Mouse (Mus musculus) CD4-positive, CD25-positive, alpha-beta regulatory T cell, adult 2 months (primary cell): ENCODE measurements around the gene Mrpl2.

ENCODE experiments used
- DNase-seq: peaks from one replicate; pipeline ENCODE4 v3.0.0-alpha.2; 2012; ENCODE audit warnings: low read depth, low spot score

The Mrpl2 gene

GRCm38 (mm10) chr17:46627409-46627808 lies 18.6 kb upstream of the Mrpl2 start:
- DNase-seq, result no peak

- no peak for DNase-seq
Observed at GRCm38 (mm10) chr17:46628471-46628790, 17.6 kb upstream of the Mrpl2 start.

- peak; percentile 19 for DNase-seq
Observed at GRCm38 (mm10) chr17:46628791-46629684, 17.0 kb upstream of the Mrpl2 start, which contains the start of gene Ptk7. Ptk7 (minus strand) TSS chr17:46629504.

GRCm38 (mm10) chr17:46629685-46630441 lies 16.2 kb upstream of the Mrpl2 start:
- no peak for DNase-seq

- DNase-seq, result peak; percentile 75
Observed at GRCm38 (mm10) chr17:46636831-46637523, 9.1 kb upstream of the Mrpl2 start.

GRCm38 (mm10) chr17:46639929-46640328 lies 6.1 kb upstream of the Mrpl2 start:
- DNase-seq, result no peak

GRCm38 (mm10) chr17:46642060-46642459 lies 4.0 kb upstream of the Mrpl2 start:
- DNase-seq, result no peak

- no peak for DNase-seq
Observed at GRCm38 (mm10) chr17:46644152-46644805, 1.8 kb upstream of the Mrpl2 start.

- DNase-seq, result peak; percentile 24
Observed at GRCm38 (mm10) chr17:46644916-46645475, 1.0 kb upstream of the Mrpl2 start.

- no peak for DNase-seq
Observed at GRCm38 (mm10) chr17:46646322-46646662, 263 bp downstream of the Mrpl2 start.

- DNase-seq, result no peak
Observed at GRCm38 (mm10) chr17:46647279-46647678, 1.2 kb downstream of the Mrpl2 start.

GRCm38 (mm10) chr17:46648436-46648835 lies 2.4 kb downstream of the Mrpl2 start:
- DNase-seq, result no peak

- DNase-seq, result peak; percentile 14
Observed at GRCm38 (mm10) chr17:46649811-46650210, 3.8 kb downstream of the Mrpl2 start.

GRCm38 (mm10) chr17:46650232-46651031 lies 4.4 kb downstream of the Mrpl2 start, which contains the start of gene Cul7:
Cul7 (plus strand) TSS chr17:46650337.
- peak; percentile 93 for DNase-seq

- DNase-seq, result no peak
Observed at GRCm38 (mm10) chr17:46651292-46651691, 5.3 kb downstream of the Mrpl2 start.

GRCm38 (mm10) chr17:46651755-46652547 lies 5.9 kb downstream of the Mrpl2 start:
- DNase-seq, result no peak

GRCm38 (mm10) chr17:46656054-46656453 lies 10.0 kb downstream of the Mrpl2 start:
- DNase-seq, result no peak

- DNase-seq, result no peak
Observed at GRCm38 (mm10) chr17:46661351-46661750, 15.3 kb downstream of the Mrpl2 start.

- no peak for DNase-seq
Observed at GRCm38 (mm10) chr17:46661981-46662380, 16.0 kb downstream of the Mrpl2 start.

GRCm38 (mm10) chr17:46662730-46663129 lies 16.7 kb downstream of the Mrpl2 start:
- no peak for DNase-seq
